Mouse (Mus musculus): ENCODE measurements around the gene Nr5a2. TPM values are rescaled to one million over a fixed set of nuclear protein-coding genes. Genes with fewer than 3 reads are reported as not detected.

Nr5a2 gene
- 5.4 and 6.7 TPM in 2 replicates for polyA plus RNA-seq (2012; rRNA removed)

GRCm38 (mm10) chr1:136960428-136961012, at the start of gene Nr5a2:
Nr5a2 (minus strand) TSS chr1:136960448.

Measured in liver, embryonic 18 days (tissue).